Mouse (Mus musculus) midbrain, postnatal 0 days (tissue): ENCODE data around the gene Robo2. TPM values are rescaled to one million over a fixed set of nuclear protein-coding genes. Genes with fewer than 3 reads are reported as not detected.

Source experiments
- ATAC-seq: fragments of 200-750 bp; cut with Nextera tagmentation; 2 replicates; pipeline ENCODE4 v1.8.0; 2017; ENCODE audit warnings: moderate number of reproducible peaks, mild to moderate bottlenecking, moderate TSS enrichment, moderate library complexity; ENCODE audit not compliant: low FRiP score
- DNase-seq: peaks from one replicate; pipeline ENCODE4 v3.0.0-alpha.2; 2015; ENCODE audit warnings: low spot score
- H3K27ac ChIP-seq: fragments of 300-500 bp; sonication (generic); 2 replicates; pipeline ENCODE4 v1.5.1; 2014; ENCODE audit warnings: low read depth, mild to moderate bottlenecking, low read length, mixed read lengths
- H3K27me3 ChIP-seq: fragments of 300-500 bp; sonication (generic); 2 replicates; pipeline ENCODE4 v1.6.1; 2014; ENCODE audit warnings: low read length, control low read depth, mixed read lengths; ENCODE audit not compliant: insufficient read depth
- H3K36me3 ChIP-seq: fragments of 300-500 bp; sonication (generic); 2 replicates; pipeline ENCODE4 v1.6.1; 2014; ENCODE audit warnings: low read length, control low read depth, mixed read lengths; ENCODE audit not compliant: insufficient read depth
- H3K4me1 ChIP-seq: fragments of 300-500 bp; sonication (generic); 2 replicates; pipeline ENCODE4 v1.6.1; 2014; ENCODE audit warnings: mild to moderate bottlenecking, control low read depth, antibody characterized with exemption, low read length, mixed read lengths; ENCODE audit not compliant: insufficient read depth
- H3K4me2 ChIP-seq: fragments of 300-500 bp; sonication (generic); 2 replicates; pipeline ENCODE4 v1.6.1; 2014; ENCODE audit warnings: low read depth, mild to moderate bottlenecking, low read length, mixed read lengths; ENCODE audit not compliant: poor library complexity, severe bottlenecking
- H3K4me3 ChIP-seq: fragments of 300-500 bp; sonication (generic); 2 replicates; pipeline ENCODE4 v1.5.1; 2014; ENCODE audit warnings: low read depth, mild to moderate bottlenecking, low read length, moderate library complexity
- H3K9ac ChIP-seq: fragments of 300-500 bp; sonication (generic); replicated peaks from 2 replicates; pipeline ENCODE4 v1.6.1; 2014; ENCODE audit warnings: mild to moderate bottlenecking, low read length, moderate library complexity, mixed read lengths; ENCODE audit not compliant: poor library complexity, severe bottlenecking
- H3K9me3 ChIP-seq: fragments of 300-500 bp; sonication (generic); 2 replicates; pipeline ENCODE4 v1.6.1; 2016; ENCODE audit warnings: low read length, control low read depth
- CTCF ChIP-seq: IDR thresholded peaks from 2 replicates; pipeline ENCODE4 v1.5.1; 2016; ENCODE audit warnings: antibody characterized with exemption, mild to moderate bottlenecking
- WGBS: fragments of 180-500 bp; shearing (Covaris S2); extraction: QIAGEN DNeasy Blood & Tissue Kit; methylation state at CpG from one replicate; pipeline ENCODE4 v1.1.7; 2014; 5-methylcytosine and 5-hydroxymethylcytosine counted together
- polyA plus RNA-seq: library from polyadenylated mRNA; unstranded; fragments of >200 nt; fragmentation: Nextera tagmentation; extraction: Ambion mirVana; gene quantifications from 2 replicates; pipeline ENCODE4 v1.2.1, GENCODE M21; 2015
- total RNA-seq: library from RNA; depleted of rRNA; stranded (reverse); fragments of >200 nt; gene quantifications from 2 replicates; pipeline ENCODE4 v1.2.3, GENCODE M21; 2014

The Robo2 gene
- total and polyA plus RNA-seq, 2 experiments from 2014 or later, result 49.8 to 134 TPM

DNA sequence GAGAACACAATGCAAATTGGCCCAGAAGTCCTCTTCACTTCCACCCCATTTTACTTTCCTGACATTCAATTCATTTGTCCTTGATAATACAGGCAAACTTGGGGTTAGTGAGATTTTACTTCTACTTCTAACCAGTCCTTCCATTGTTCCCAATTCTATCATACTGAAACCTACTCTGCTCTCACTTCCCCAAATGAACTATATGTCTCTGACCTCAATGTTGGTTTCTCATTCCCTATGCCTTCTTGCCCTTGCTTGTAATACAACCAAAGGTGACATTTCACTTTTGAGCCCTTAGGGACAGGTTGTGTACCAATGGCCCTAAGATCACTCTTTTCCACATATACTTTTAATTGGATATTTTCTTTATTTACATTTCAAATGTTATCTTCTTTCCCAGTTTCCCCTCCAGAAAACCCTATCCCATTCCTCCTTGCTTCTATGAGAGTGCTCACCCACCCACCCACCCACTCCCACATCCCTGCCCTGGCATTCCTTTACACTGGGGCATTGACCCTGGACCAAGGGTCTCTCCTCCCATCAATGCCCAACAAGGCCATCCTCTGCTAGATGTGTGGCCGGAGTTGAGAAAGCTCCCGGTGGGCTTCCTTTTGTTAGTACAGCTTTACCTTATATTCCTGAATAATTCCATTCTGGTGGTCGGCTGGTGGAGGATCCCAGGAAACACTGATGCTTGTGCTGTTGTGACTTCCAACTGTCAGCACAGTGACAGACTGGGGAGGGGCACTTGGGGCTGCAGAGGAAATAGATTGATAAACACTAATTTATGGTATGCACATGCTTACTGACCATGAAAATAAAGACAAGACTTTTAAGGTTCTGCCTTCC, 453.7 kb downstream of the Robo2 start:
- no peaks in the 10 kb centered on the region for H3K9me3 ChIP-seq
- no peak overlapping the region for H3K4me3 ChIP-seq
- no peak overlapping the region for H3K9ac ChIP-seq
- H3K27ac ChIP-seq, result no peak overlapping the region
- H3K36me3 ChIP-seq, result no peaks in the 10 kb centered on the region
- DNase-seq (no peak), ATAC-seq (no peak)
- no peaks in the 10 kb centered on the region for H3K27me3 ChIP-seq
- 49% methylated on average over 3 of the region's 3 CpGs for WGBS
- TF ChIP-seq CTCF, result no peak
- H3K4me2 ChIP-seq, result no peak overlapping the region
- no peaks in the 10 kb centered on the region for H3K4me1 ChIP-seq

GRCm38 (mm10) chr16:73946171-73946570, 465.5 kb downstream of the Robo2 start:
- H3K9me3 ChIP-seq, result no peaks in the 10 kb centered on the region

DNA sequence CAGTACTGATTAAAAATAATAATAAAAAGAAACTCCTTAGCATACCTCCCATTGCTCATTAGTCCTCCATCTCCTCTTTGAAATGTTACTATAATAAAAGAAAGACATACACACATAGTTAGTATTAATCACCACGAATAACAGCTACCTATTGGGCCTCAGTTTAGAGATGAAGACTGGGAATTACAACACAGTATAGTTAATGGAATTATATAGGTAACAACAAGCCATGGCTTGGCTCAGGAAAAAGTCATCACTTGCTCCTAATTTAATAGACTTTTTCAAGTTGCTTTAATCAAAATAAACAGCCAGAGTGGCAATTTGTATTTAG, 471.4 kb downstream of the Robo2 start:
- Histone ChIP-seq H3K9me3 (no peaks in the 10 kb centered on the region), H3K4me2 (no peak overlapping the region), H3K36me3 (no peaks in the 10 kb centered on the region), H3K27me3 (no peaks in the 10 kb centered on the region), H3K27ac (no peak overlapping the region), H3K4me3 (no peak overlapping the region), H3K4me1 (no peaks in the 10 kb centered on the region), H3K9ac (no peak overlapping the region)
- 69% methylated on average over 1 of the region's 1 CpGs for WGBS
- no peak for DNase-seq
- TF ChIP-seq CTCF, result no peak
- no peak for ATAC-seq

More at GRCm38 (mm10) chr16:73946171-73946570, 465.5 kb downstream of the Robo2 start:
- Histone ChIP-seq H3K4me2 (no peak overlapping the region), H3K9ac (no peak overlapping the region), H3K27ac (no peak overlapping the region; the same call in 1 of the 2 replicates), H3K4me1 (no peaks in the 10 kb centered on the region), H3K27me3 (no peaks in the 10 kb centered on the region), H3K4me3 (no peak overlapping the region), H3K36me3 (no peaks in the 10 kb centered on the region)
- DNase-seq (peak; percentile 3), ATAC-seq (no peak)
- 74% methylated on average over 6 of the region's 6 CpGs for WGBS
- no peak for TF ChIP-seq CTCF

DNA sequence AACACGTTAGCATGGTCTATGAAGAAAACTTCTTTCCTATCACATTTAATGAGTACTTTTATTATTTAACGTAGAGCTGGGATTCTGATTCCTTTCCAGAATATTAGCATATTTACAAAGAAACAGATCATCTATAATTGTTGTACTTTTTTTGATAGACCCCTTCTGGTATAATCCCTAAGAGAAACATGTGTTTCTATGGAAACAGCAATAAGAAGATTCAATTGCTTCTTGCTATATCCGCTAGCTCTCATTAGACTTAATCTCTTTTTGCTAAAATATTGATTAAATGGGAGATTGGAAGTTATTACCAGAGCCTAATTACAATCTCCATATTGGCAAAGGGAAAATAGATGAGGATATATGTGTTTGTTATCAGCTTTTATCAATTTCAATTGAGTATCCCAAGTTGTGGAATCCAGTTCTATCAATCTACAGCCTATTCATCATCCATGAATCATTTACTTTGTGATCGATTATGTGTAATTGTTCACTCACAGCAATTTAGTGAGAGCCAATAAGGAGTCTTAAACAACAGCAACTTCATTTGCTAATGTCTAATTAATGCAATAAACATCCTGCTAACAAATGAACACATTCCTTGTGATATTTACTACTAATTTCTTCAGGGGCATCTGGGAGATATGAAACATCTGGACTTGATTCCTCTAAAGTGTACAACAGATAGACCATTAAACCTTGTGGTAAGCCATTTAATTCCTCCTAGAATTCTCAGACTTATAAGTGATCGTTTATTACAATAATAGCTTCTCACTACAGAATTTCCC, 472.0 kb downstream of the Robo2 start:
- no peak overlapping the region for H3K27ac ChIP-seq
- 72% methylated on average over 5 of the region's 5 CpGs for WGBS
- H3K4me3 ChIP-seq, result no peak overlapping the region
- H3K9ac ChIP-seq, result no peak overlapping the region
- no peaks in the 10 kb centered on the region for H3K4me1 ChIP-seq
- ATAC-seq, result no peak
- no peak for DNase-seq
- TF ChIP-seq CTCF, result no peak
- no peak overlapping the region for H3K4me2 ChIP-seq
- H3K36me3 ChIP-seq, result no peaks in the 10 kb centered on the region
- no peaks in the 10 kb centered on the region for H3K9me3 ChIP-seq
- H3K27me3 ChIP-seq, result no peaks in the 10 kb centered on the region

DNA sequence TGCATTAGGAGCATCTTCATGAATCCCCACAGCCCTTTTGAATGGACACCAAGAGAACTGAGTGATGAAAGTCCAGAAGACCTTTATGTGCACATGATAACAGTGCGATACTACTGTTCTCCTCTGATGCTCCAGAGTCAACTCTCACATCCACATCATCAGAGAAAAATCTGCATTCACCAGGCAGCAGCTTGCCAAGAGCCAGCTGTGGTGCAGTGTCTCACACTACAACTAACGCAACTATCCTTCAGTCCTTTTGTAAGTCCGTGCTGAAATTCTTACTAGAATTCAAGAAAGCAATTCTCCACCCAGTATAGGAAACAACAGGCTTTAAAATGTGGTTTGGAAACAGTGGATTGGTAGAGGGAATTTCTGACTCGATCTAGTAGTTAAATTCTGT, 481.3 kb downstream of the Robo2 start:
- no peak for ATAC-seq
- WGBS, result 94% methylated on average over 4 of the region's 4 CpGs

GRCm38 (mm10) chr16:73927481-73927880, 484.1 kb downstream of the Robo2 start:
- ATAC-seq (no peak), DNase-seq (no peak)
- no peak for TF ChIP-seq CTCF
- 45% methylated on average over 3 of the region's 3 CpGs for WGBS
- Histone ChIP-seq H3K36me3 (no peaks in the 10 kb centered on the region), H3K9ac (no peak overlapping the region), H3K4me1 (no peaks in the 10 kb centered on the region), H3K4me2 (no peak overlapping the region), H3K4me3 (no peak overlapping the region), H3K27me3 (no peaks in the 10 kb centered on the region), H3K9me3 (no peaks in the 10 kb centered on the region), H3K27ac (no peak overlapping the region)

More for the DNA sequence above, 481.3 kb downstream of the Robo2 start:
- no peak overlapping the region for H3K4me2 ChIP-seq
- H3K4me3 ChIP-seq, result no peak overlapping the region
- peaks cover 2% of the 10 kb centered on the region; the same call in 1 of the 2 replicates for H3K36me3 ChIP-seq
- no peak overlapping the region for H3K9ac ChIP-seq
- no peak overlapping the region for H3K27ac ChIP-seq
- DNase-seq, result no peak
- TF ChIP-seq CTCF, result no peak
- no peaks in the 10 kb centered on the region for H3K9me3 ChIP-seq
- no peaks in the 10 kb centered on the region for H3K27me3 ChIP-seq
- H3K4me1 ChIP-seq, result no peaks in the 10 kb centered on the region
